In genomic region chr19:10182670-10183298, GRCm38 (mm10) we compare ENCODE assay signal across 8 mouse cellular contexts. TPM values are rescaled to one million over a fixed set of nuclear protein-coding genes. Genes with fewer than 3 reads are reported as not detected.
DNase-seq lines count a peak whose midpoint lies in the region; ATAC-seq and TF ChIP-seq lines count a peak whose summit lies in the region.

TSS of gene Fads1 (plus strand) at chr19:10182888.

- peak; percentile 38 for TF ChIP-seq CTCF in ES-Bruce4 (IDR thresholded peaks at IDR 0.05; ENCODE audit: low read depth, low read length)

- peak within 1 kb of the TSS; percentile 69 for H3K4me3 ChIP-seq in ES-Bruce4 (ENCODE audit: low read depth, low read length)
- peak within 1 kb of the TSS; percentile 90 for H3K4me3 ChIP-seq in forebrain, embryonic 14.5 days (ENCODE audit: low read depth, low read length)

- under 1% methylated on average over 61 of the region's 70 CpGs for WGBS in forebrain, embryonic 14.5 days

- ATAC-seq in cerebellum, adult (ENCODE audit: insufficient number of reproducible peaks, low FRiP score, low TSS enrichment), result peak; percentile 93
- peak; percentile 98 for ATAC-seq in forebrain, embryonic 14.5 days
- peak; percentile 53 for ATAC-seq in neutrophil, adult 5-6 weeks (ENCODE audit: extremely low read depth, insufficient number of reproducible peaks, low FRiP score, poor library complexity, severe bottlenecking)

- TF ChIP-seq EP300 in ES-Bruce4 (IDR thresholded peaks at IDR 0.05; ENCODE audit: insufficient read depth, low read depth, low read length), result 0 out of 2 replicates have a peak, but pooled peaks have one; percentile 21

- peak within 1 kb of the TSS; percentile 92 for H3K4me2 ChIP-seq in forebrain, embryonic 14.5 days (ENCODE audit: low read length)

- peak; percentile 98 for DNase-seq in forebrain, embryonic 14.5 days (ENCODE audit: low spot score)
- DNase-seq in heart, postnatal 14 days, result peak; percentile 93 to 94
- peak; percentile 94 for DNase-seq in layer of hippocampus, adult 11-12 months (ENCODE audit: low spot score)
- DNase-seq in lung, adult 18-20 months, result peak; percentile 92 to 95
- peak; percentile 86 to 89 for DNase-seq in thymus, adult 18-20 months

- H3K4me1 ChIP-seq in ES-Bruce4 (ENCODE audit: control insufficient read depth, insufficient read depth, low read length), result no peaks in the 10 kb centered on the region
- peaks cover 15% of the 10 kb centered on the region for H3K4me1 ChIP-seq in forebrain, embryonic 14.5 days (ENCODE audit: control insufficient read depth, insufficient read depth, low read length)

- no peak for TF ChIP-seq POLR2A in ES-Bruce4 (IDR thresholded peaks at IDR 0.05; ENCODE audit: insufficient read depth, low read length)

- H3K27ac ChIP-seq in ES-Bruce4 (ENCODE audit: insufficient read depth, low read length), result peak within 1 kb of the TSS; percentile 87
- H3K27ac ChIP-seq in forebrain, embryonic 14.5 days (ENCODE audit: low read depth, low read length), result peak within 1 kb of the TSS; percentile 95

- no peaks in the 10 kb centered on the region for H3K9me3 ChIP-seq in ES-Bruce4 (replicated peaks; ENCODE audit: control insufficient read depth, insufficient read depth, low read length, poor library complexity, severe bottlenecking)
- H3K9me3 ChIP-seq in forebrain, embryonic 14.5 days (replicated peaks; ENCODE audit: control insufficient read depth, low read length), result no peaks in the 10 kb centered on the region

- peaks cover 5% of the 10 kb centered on the region; the same call in 1 of the 2 replicates for H3K36me3 ChIP-seq in ES-Bruce4 (ENCODE audit: control insufficient read depth, insufficient read depth, low read length, poor library complexity, severe bottlenecking)
- peaks cover 30% of the 10 kb centered on the region for H3K36me3 ChIP-seq in forebrain, embryonic 14.5 days (ENCODE audit: control insufficient read depth, insufficient read depth, low read length)

- H3K27me3 ChIP-seq in ES-Bruce4 (ENCODE audit: control insufficient read depth, insufficient read depth, low read length, poor library complexity, severe bottlenecking), result no peaks in the 10 kb centered on the region
- no peaks in the 10 kb centered on the region for H3K27me3 ChIP-seq in forebrain, embryonic 14.5 days (replicated peaks; ENCODE audit: control insufficient read depth, insufficient read depth, low read length)

- peak within 1 kb of the TSS; percentile 73 for H3K9ac ChIP-seq in ES-Bruce4 (ENCODE audit: low read depth, poor library complexity, severe bottlenecking)
- H3K9ac ChIP-seq in forebrain, embryonic 14.5 days (ENCODE audit: low read length), result peak within 1 kb of the TSS; percentile 99

- intact Hi-C loops in heart, postnatal 14 days (cut with DNase I), result loop anchor here (5.0 kb wide), 2 partner anchors 80 to 180 kb away; partner anchors contain the start of genes Best1, Fads2 and Rab3il1

RNA-seq across cellular contexts. Expression of gene Fads1, which starts in this region (rescaled TPM):
- polyA plus RNA-seq in ES-Bruce4 (2011; ENCODE audit: insufficient read depth, insufficient read length, low read depth, missing spikeins), result 52.9 and 56.8 TPM in 2 replicates
- polyA plus RNA-seq in forebrain, embryonic 14.5 days (2014; fragmentation: Nextera tagmentation; extraction: Ambion mirVana), result 104 and 125 TPM in 2 replicates
- total RNA-seq in heart, postnatal 14 days (2021), result 10 to 100 TPM; 23.4 to 23.5 TPM
- 0.23 and 3.2 TPM in 2 replicates for total RNA-seq in neutrophil, adult 5-6 weeks (2017)

Comparison
In these comparisons a context has a peak if more than half of its experiments do, and no peak if none do; other contexts are left out.
1. Peak in every context shown above with its lines: DNase-seq, ATAC-seq, H3K4me3 ChIP-seq and H3K27ac ChIP-seq.